Mouse (Mus musculus) lung, adult 2 months (tissue): ENCODE measurements around the gene Scnn1a.

ENCODE experiments used
- CTCF ChIP-seq: fragments of 200-500 bp; IDR thresholded peaks from 2 replicates; pipeline ENCODE4 v1.5.1; 2011; ENCODE audit warnings: mild to moderate bottlenecking, low read length, control low read depth; ENCODE audit not compliant: insufficient read depth
- POLR2A ChIP-seq: fragments of 200-500 bp; IDR thresholded peaks from 2 replicates; pipeline ENCODE4 v1.6.1; 2011; ENCODE audit warnings: low read depth, mild to moderate bottlenecking, control low read depth, low read length, borderline replicate concordance; ENCODE audit errors: extremely low read depth

DNA sequence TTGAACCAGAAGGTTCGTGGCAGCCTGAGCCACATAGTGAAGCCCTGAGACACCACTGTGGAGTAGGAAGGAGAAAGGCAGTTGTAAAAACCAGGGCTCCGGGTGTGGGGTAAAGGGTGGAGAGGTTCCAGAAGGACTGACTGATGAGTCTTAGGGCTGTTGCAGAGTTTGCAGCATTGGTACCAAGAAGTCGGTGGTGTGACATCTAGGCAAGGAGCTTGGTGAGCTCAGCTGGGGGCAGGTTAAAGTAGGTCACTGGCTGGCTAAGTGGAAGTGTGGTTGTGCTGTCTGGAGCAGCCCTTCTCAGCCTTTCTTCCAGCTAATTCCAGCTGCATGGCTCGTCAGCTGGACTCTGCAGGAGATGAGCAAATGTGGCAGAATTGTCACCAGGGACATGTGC lies 32.4 kb downstream of the Scnn1a start:
- TF ChIP-seq CTCF (no peak), POLR2A (0 out of 2 replicates have a peak, but pooled peaks have one; percentile 6)
